Mouse (Mus musculus) C2C12 (cell line): ENCODE measurements at regions not wholly inside any gene's neighbourhood (a gene's known extent, or its start where the extent isn't known, plus 50 kb on each side); places are given as distances from the start of the nearest gene placed in this dataset.

ENCODE experiments used
- H3K27me3 ChIP-seq: one replicate; pipeline ENCODE4 v1.6.1; 2011; ENCODE audit not compliant: control insufficient read depth, insufficient read depth, insufficient read length
- H3K36me3 ChIP-seq: one replicate; pipeline ENCODE4 v1.6.1; 2011; ENCODE audit not compliant: control insufficient read depth, insufficient read depth
- H3K4me3 ChIP-seq: one replicate; pipeline ENCODE4 v1.5.1; 2011; ENCODE audit warnings: mild to moderate bottlenecking, control low read depth; ENCODE audit not compliant: poor library complexity, insufficient read depth, severe bottlenecking
- H3K79me2 ChIP-seq: one replicate; pipeline ENCODE4 v1.6.1; 2011; ENCODE audit not compliant: control insufficient read depth, insufficient read depth
- H3K79me3 ChIP-seq: one replicate; pipeline ENCODE4 v1.6.1; 2011; ENCODE audit warnings: low read depth, control low read depth
- H3ac ChIP-seq: one replicate; pipeline ENCODE3; 2011; ENCODE audit warnings: low read depth; ENCODE audit not compliant: control insufficient read depth, insufficient read length
- CEBPB ChIP-seq: IDR thresholded peaks from one replicate; pipeline ENCODE4 v1.6.1; 2011; ENCODE audit warnings: low read depth, mild to moderate bottlenecking, control low read depth, moderate library complexity
- CTCF ChIP-seq: IDR thresholded peaks from one replicate; pipeline ENCODE4 v1.5.1; 2011; ENCODE audit not compliant: control insufficient read depth, insufficient read depth, insufficient read length
- FOSL1 ChIP-seq: IDR thresholded peaks from one replicate; pipeline ENCODE4 v1.8.0; 2011; ENCODE audit warnings: mild to moderate bottlenecking, low read length; ENCODE audit not compliant: poor library complexity, insufficient read depth, severe bottlenecking
- MAX ChIP-seq: IDR thresholded peaks from one replicate; pipeline ENCODE4 v1.6.1; 2011; ENCODE audit warnings: mild to moderate bottlenecking, control low read depth
- MYOD1 ChIP-seq: IDR thresholded peaks from one replicate; pipeline ENCODE4 v1.6.1; 2011; ENCODE audit warnings: low read depth; ENCODE audit not compliant: control insufficient read depth, insufficient read length
- MYOG ChIP-seq: IDR thresholded peaks from one replicate; pipeline ENCODE4 v1.6.1; 2011; ENCODE audit not compliant: control insufficient read depth, insufficient read length; ENCODE audit errors: extremely low read depth
- USF1 ChIP-seq: IDR thresholded peaks from one replicate; pipeline ENCODE4 v1.6.1; 2011; ENCODE audit warnings: low read depth, mild to moderate bottlenecking, control low read depth, moderate library complexity

DNA sequence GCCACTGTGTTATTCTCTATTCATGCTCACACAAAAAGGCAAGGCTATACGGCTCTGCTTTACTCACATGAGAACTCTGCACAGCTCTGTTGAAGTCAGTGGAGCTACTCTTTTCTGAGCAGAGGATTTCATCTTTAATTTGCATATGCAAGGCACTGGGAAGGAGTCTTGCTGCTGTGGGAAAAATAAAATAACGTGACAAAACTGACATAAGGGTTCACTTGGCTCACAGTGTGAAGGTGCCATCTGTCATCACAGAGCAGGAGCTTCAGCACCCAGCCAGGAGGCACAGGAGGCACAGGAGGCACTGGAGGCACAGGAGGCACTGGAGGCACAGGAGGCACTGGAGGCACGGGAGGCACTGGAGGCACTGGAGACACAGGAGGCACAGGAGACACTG is 83.9 kb upstream of the Lhx8 start:
- no peaks in the 10 kb centered on the region for H3K36me3 ChIP-seq
- no peaks in the 10 kb centered on the region for H3K27me3 ChIP-seq
- H3K79me3 ChIP-seq: no peaks in the 10 kb centered on the region
- no peak for TF ChIP-seq MYOD1
- TF ChIP-seq CEBPB: no peak
- no peak for TF ChIP-seq MAX
- no peak for TF ChIP-seq MYOG
- no peak for TF ChIP-seq USF1
- TF ChIP-seq FOSL1: no peak
- TF ChIP-seq CTCF: no peak
- no peak overlapping the region for H3ac ChIP-seq
- no peaks in the 10 kb centered on the region for H3K79me2 ChIP-seq
- no peak overlapping the region for H3K4me3 ChIP-seq

DNA sequence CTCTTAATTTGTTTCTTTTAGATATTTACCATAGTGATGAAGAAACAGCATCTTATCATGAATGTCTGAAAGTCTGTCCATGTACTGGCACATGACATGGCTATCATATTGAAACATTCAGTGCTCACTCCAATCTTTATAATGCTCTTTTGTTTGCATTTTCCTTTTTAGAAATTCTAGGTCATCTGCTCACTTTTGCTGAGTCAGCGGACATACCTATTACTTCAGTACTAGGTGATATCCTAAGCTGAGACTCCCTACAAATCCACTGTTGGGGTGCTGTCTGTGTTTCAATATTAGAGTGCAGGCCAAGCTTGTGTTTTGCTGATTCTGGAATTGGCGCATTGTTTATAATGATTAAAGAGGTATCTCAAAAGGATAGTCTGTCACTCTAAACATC is 79.8 kb upstream of the Lhx8 start:
- no peak overlapping the region for H3ac ChIP-seq
- TF ChIP-seq MYOG (no peak), CEBPB (no peak), USF1 (no peak), MAX (no peak), CTCF (no peak), FOSL1 (no peak), MYOD1 (no peak)
- no peaks in the 10 kb centered on the region for H3K27me3 ChIP-seq
- H3K4me3 ChIP-seq: no peak overlapping the region
- no peaks in the 10 kb centered on the region for H3K79me2 ChIP-seq
- H3K36me3 ChIP-seq: no peaks in the 10 kb centered on the region
- no peaks in the 10 kb centered on the region for H3K79me3 ChIP-seq

DNA sequence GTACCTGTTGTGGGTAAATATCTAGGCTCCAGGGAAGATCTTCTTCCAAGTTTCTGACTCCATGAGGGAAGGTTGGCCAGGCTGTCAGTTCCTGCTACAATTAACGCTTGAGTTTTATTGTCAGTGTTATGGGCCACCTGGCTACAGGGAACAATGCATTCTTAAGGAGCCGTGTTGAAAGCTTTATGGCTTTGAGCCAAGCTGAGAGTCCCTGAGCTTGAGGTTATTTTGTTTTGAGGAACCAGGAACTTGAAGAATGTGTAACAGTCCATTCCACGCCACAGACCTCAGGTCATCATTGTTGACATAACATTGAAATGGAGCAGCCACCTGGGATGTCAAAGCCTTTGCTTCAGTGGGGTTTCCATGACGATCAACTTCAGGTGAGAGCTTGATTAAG is 71.6 kb upstream of the Lhx8 start:
- H3ac ChIP-seq: no peak overlapping the region
- H3K36me3 ChIP-seq: no peaks in the 10 kb centered on the region
- H3K27me3 ChIP-seq: no peaks in the 10 kb centered on the region
- TF ChIP-seq CEBPB: no peak
- H3K4me3 ChIP-seq: no peak overlapping the region
- no peaks in the 10 kb centered on the region for H3K79me2 ChIP-seq
- no peaks in the 10 kb centered on the region for H3K79me3 ChIP-seq

DNA sequence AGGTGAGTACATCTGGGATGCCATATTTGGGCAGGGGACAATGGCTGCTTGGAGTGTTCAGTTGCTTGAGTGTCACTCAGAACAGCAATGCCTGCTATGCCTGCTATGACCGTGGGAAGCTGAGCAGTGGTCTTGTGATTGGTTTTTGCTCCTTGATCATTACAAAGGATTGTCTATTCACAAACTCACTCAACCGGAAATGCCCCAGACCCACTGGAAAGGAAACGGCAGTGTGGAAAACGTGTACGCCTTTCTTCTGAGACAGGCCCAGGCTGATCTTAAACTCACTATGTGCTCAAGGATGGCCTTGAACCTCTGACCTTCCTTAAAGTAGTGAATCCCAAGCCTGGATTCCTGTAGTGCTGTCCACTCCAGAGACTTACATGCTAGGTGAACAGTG is 63.2 kb upstream of the Lhx8 start:
- no peaks in the 10 kb centered on the region for H3K36me3 ChIP-seq
- H3K79me2 ChIP-seq: no peaks in the 10 kb centered on the region
- TF ChIP-seq CTCF: no peak
- TF ChIP-seq MYOD1: no peak
- TF ChIP-seq MAX: no peak
- no peak for TF ChIP-seq USF1
- TF ChIP-seq MYOG: no peak
- no peak overlapping the region for H3K4me3 ChIP-seq
- H3K27me3 ChIP-seq: no peaks in the 10 kb centered on the region
- H3K79me3 ChIP-seq: no peaks in the 10 kb centered on the region
- no peak overlapping the region for H3ac ChIP-seq

DNA sequence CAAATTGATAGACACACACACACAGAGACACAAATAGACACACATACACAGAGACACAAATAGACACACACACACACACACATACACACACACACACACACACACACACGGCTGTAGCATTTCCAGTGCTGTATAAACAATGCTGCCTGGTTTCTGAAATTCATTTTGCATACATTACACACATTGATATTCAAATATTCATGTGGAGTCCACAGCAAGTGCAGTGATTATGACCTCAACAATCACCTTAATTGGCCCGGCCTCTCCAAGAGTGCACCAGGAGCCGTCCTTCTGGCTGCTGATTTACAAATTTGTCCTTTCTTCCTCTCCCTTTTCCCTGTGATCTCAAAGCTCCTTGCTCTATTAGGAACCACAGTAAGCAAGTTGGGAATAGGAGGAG is 61.2 kb upstream of the Lhx8 start:
- no peaks in the 10 kb centered on the region for H3K27me3 ChIP-seq
- TF ChIP-seq CTCF (no peak), CEBPB (no peak), MYOD1 (no peak), FOSL1 (no peak), MAX (no peak), USF1 (no peak), MYOG (no peak)
- no peaks in the 10 kb centered on the region for H3K36me3 ChIP-seq
- H3ac ChIP-seq: no peak overlapping the region
- H3K79me2 ChIP-seq: no peaks in the 10 kb centered on the region
- H3K79me3 ChIP-seq: no peaks in the 10 kb centered on the region
- no peak overlapping the region for H3K4me3 ChIP-seq

DNA sequence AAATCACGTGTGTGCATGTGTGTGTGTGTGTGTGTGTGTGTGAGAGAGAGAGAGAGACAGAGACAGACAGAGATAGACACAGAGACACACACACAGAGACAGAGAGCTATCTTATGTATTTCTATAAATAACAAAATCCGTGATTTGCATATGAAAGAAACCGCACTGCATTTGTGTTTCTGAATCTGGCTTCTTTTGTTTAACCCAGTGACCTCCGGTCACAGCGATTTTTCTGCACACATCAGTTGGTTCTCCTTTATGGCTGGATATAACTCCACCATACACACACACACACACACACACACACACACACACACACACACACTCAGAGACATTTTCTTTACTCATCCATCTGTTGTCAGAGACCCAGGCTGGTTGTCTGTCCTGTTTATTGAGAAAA is 58.2 kb upstream of the Lhx8 start:
- no peaks in the 10 kb centered on the region for H3K36me3 ChIP-seq
- no peak overlapping the region for H3ac ChIP-seq
- no peaks in the 10 kb centered on the region for H3K27me3 ChIP-seq
- no peaks in the 10 kb centered on the region for H3K79me3 ChIP-seq
- no peak overlapping the region for H3K4me3 ChIP-seq
- H3K79me2 ChIP-seq: no peaks in the 10 kb centered on the region
- TF ChIP-seq FOSL1 (no peak), MYOG (no peak), CTCF (no peak), USF1 (no peak), MAX (no peak), CEBPB (no peak), MYOD1 (no peak)
